Comparison of ENCODE assay signal across 12 mouse cellular contexts in genomic region chr11:98914196-98914595, GRCm38 (mm10).
"Had no signal": no experiment of that assay in that cellular context is flagged by ENCODE, and none has a peak within 500 bp of the region (broad histone marks: within the 10 kb centered on the region; RNA-seq: fewer than 3 reads in every experiment).

No protein-coding gene starts in this region.

- H3K9me3 ChIP-seq: liver, embryonic 15.5 days; midbrain, embryonic 13.5 days had no signal

- H3K4me2 ChIP-seq: liver, embryonic 11.5 days; liver, embryonic 15.5 days; midbrain, embryonic 13.5 days had no signal

- H3K27me3 ChIP-seq: liver, embryonic 15.5 days; midbrain, embryonic 13.5 days had no signal

- H3K9ac ChIP-seq: liver, embryonic 15.5 days; midbrain, embryonic 13.5 days had no signal

- H3K4me3 ChIP-seq: liver, embryonic 15.5 days; midbrain, embryonic 13.5 days had no signal

- DNase-seq: kidney, adult 2 months; kidney, postnatal 36 days; layer of hippocampus, adult 9-11 months; layer of hippocampus, postnatal 36 days; retina, postnatal 1 day; right cerebral cortex, postnatal 4 days; spleen, adult 18-20 months; thymus, postnatal 4 days had no signal

- H3K27ac ChIP-seq: midbrain, embryonic 13.5 days had no signal

- ATAC-seq: intestine, embryonic 16.5 days; midbrain, embryonic 13.5 days had no signal
